ENCODE assay signal across 8 mouse cellular contexts in the genomic region with DNA sequence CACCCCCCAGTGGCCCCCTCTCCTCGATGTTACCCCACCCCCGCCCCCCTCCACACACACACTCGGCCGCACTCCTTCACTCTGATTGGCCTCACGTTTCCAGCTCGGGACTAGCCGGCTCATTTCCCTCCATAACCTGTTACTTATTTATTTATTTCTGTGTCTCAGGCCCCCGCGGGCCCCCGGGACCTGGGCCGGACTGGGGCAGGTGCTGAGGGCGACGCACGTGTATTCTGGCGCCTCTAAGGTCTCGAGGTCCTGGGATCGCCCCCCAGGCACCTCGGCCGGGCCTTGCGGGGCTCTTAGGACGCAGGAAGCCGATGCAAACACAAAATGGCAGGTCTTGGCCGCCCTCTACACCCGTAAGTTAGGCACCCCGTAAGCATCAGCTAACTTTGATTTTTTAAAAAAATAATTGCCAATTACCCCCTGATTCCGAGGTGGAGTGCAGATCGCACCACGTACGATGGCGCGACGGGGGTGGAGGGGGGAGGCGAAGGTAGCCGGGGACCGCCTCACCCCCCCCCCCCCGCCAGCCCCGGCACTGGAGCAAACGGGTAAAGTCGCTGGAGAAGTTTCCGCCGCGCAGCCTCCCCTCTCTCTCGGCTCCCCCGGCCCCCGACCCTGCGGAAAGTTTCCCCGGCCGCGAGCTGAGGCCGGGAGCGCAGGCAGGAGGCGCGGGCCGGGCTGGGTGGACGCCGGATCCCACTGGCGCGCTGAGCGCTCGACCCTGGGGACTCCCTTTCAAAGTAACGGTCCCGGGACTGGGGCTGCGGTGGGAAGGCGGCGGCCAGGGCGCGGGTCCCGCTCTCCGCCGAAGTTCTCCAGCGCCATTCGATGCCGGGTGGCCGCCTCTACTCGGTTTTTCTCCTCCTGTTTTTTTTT. TPM values are rescaled to one million over a fixed set of nuclear protein-coding genes. Genes with fewer than 3 reads are reported as not detected.
DNase-seq lines count a peak whose midpoint lies in the region; ATAC-seq and TF ChIP-seq lines count a peak whose summit lies in the region.

No protein-coding gene starts in this region.

- H3K4me2 ChIP-seq in forebrain, postnatal 0 days (ENCODE audit: low read depth) = peak overlapping the region; percentile 99
- H3K4me2 ChIP-seq in kidney, embryonic 14.5 days (replicated peaks; ENCODE audit: low read depth, low read length) = peak overlapping the region; percentile 95
- peak overlapping the region; percentile 96 for H3K4me2 ChIP-seq in midbrain, embryonic 15.5 days

- H3K9me3 ChIP-seq in forebrain, postnatal 0 days (ENCODE audit: low read length) = no peaks in the 10 kb centered on the region
- no peaks in the 10 kb centered on the region for H3K9me3 ChIP-seq in kidney, embryonic 14.5 days (ENCODE audit: control insufficient read depth, low read length)
- no peaks in the 10 kb centered on the region for H3K9me3 ChIP-seq in midbrain, embryonic 15.5 days

- H3K4me1 ChIP-seq in cerebellum, adult 2 months (ENCODE audit: control insufficient read depth, insufficient read depth, low read length) = 0 out of 2 replicates have a peak, but pooled peaks cover 3% of the 10 kb centered on the region
- 0 out of 2 replicates have a peak, but pooled peaks cover 10% of the 10 kb centered on the region for H3K4me1 ChIP-seq in forebrain, postnatal 0 days (ENCODE audit: insufficient read depth)
- peaks cover 5% of the 10 kb centered on the region; the same call in 1 of the 2 replicates for H3K4me1 ChIP-seq in kidney, embryonic 14.5 days (ENCODE audit: control insufficient read depth, insufficient read depth, low read length)
- peaks cover 41% of the 10 kb centered on the region for H3K4me1 ChIP-seq in midbrain, embryonic 15.5 days

- no peaks in the 10 kb centered on the region for H3K36me3 ChIP-seq in forebrain, postnatal 0 days (ENCODE audit: insufficient read depth)
- no peaks in the 10 kb centered on the region for H3K36me3 ChIP-seq in kidney, embryonic 14.5 days (ENCODE audit: control insufficient read depth, insufficient read depth, low read length)
- no peaks in the 10 kb centered on the region for H3K36me3 ChIP-seq in midbrain, embryonic 15.5 days (replicated peaks)

- WGBS in cerebellum, adult 2 months = under 1% methylated on average over 72 of the region's 75 CpGs
- WGBS in forebrain, postnatal 0 days = under 1% methylated on average over 71 of the region's 75 CpGs
- WGBS in kidney, embryonic 14.5 days = under 1% methylated on average over 70 of the region's 75 CpGs
- under 1% methylated on average over 69 of the region's 75 CpGs for WGBS in midbrain, embryonic 15.5 days

- peak; percentile 15; the same call in 1 of the 2 replicates for ATAC-seq in forebrain, postnatal 0 days
- peak; percentile 25 for ATAC-seq in kidney, embryonic 14.5 days (ENCODE audit: low FRiP score, low TSS enrichment)
- ATAC-seq in midbrain, embryonic 15.5 days (replicated peaks) = peak; percentile 29
- ATAC-seq in erythroblast, adult 5-6 weeks (replicated peaks; ENCODE audit: low FRiP score, poor library complexity, severe bottlenecking) = no peak

- DNase-seq in ovary, postnatal 36 days (ENCODE audit: low spot score) = peak; percentile 26
- no peak for DNase-seq in ovary, adult 18-20 months (ENCODE audit: low spot score)
- DNase-seq in cerebellum, adult 2 months = peak; percentile 70 to 73
- peak; percentile 52 for DNase-seq in forebrain, postnatal 0 days
- no peak for DNase-seq in adipocyte (ENCODE audit: low spot score)

- TF ChIP-seq POLR2A in cerebellum, adult 2 months (IDR thresholded peaks at IDR 0.05; ENCODE audit: borderline replicate concordance, insufficient read depth, low read length) = no peak

- TF ChIP-seq CTCF in cerebellum, adult 2 months (IDR thresholded peaks at IDR 0.05; ENCODE audit: borderline replicate concordance, insufficient read depth, low read depth, low read length) = no peak
- TF ChIP-seq CTCF in forebrain, postnatal 0 days (IDR thresholded peaks at IDR 0.05; ENCODE audit: low read depth) = no peak

- peak overlapping the region; percentile 83 for H3K27ac ChIP-seq in cerebellum, adult 2 months (ENCODE audit: insufficient read depth, low read length)
- peak overlapping the region; percentile 72 for H3K27ac ChIP-seq in forebrain, postnatal 0 days (ENCODE audit: low read depth, low read length)
- H3K27ac ChIP-seq in kidney, embryonic 14.5 days (ENCODE audit: low read depth, low read length) = 0 out of 2 replicates have a peak overlapping the region, but pooled peaks have one; percentile 59
- peak overlapping the region; percentile 84 for H3K27ac ChIP-seq in midbrain, embryonic 15.5 days

- H3K4me3 ChIP-seq in cerebellum, adult 2 months (replicated peaks; ENCODE audit: insufficient read depth, low read depth, low read length) = peak overlapping the region; percentile 92
- H3K4me3 ChIP-seq in forebrain, postnatal 0 days (ENCODE audit: low read depth, low read length) = peak overlapping the region; percentile 58
- peak overlapping the region; percentile 55 for H3K4me3 ChIP-seq in kidney, embryonic 14.5 days (ENCODE audit: low read length)
- H3K4me3 ChIP-seq in midbrain, embryonic 15.5 days = peak overlapping the region; percentile 66

- H3K27me3 ChIP-seq in cerebellum, adult 2 months (ENCODE audit: control insufficient read depth, insufficient read depth, low read length) = no peaks in the 10 kb centered on the region
- peaks cover 10% of the 10 kb centered on the region; the same call in 1 of the 2 replicates for H3K27me3 ChIP-seq in forebrain, postnatal 0 days (ENCODE audit: insufficient read depth, low read length)
- peaks cover 65% of the 10 kb centered on the region for H3K27me3 ChIP-seq in kidney, embryonic 14.5 days (ENCODE audit: control insufficient read depth, insufficient read depth, low read length)
- H3K27me3 ChIP-seq in midbrain, embryonic 15.5 days (replicated peaks) = no peaks in the 10 kb centered on the region; the same call in 1 of the 2 replicates

- H3K9ac ChIP-seq in forebrain, postnatal 0 days = peak overlapping the region; percentile 52
- H3K9ac ChIP-seq in kidney, embryonic 14.5 days (ENCODE audit: low read depth, low read length) = peak overlapping the region; percentile 61
- H3K9ac ChIP-seq in midbrain, embryonic 15.5 days = peak overlapping the region; percentile 69

RNA-seq across cellular contexts. Expression of gene Zfp536, which starts 1.7 kb away (rescaled TPM):
- 38.5 and 40.0 TPM in 2 replicates for polyA plus RNA-seq in cerebellum, adult 2 months (2012; rRNA removed)
- total RNA-seq in forebrain, postnatal 0 days (2014; rRNA removed) = 24.3 and 34.9 TPM in 2 replicates
- 8.1 and 17.0 TPM in 2 replicates for polyA plus RNA-seq in forebrain, postnatal 0 days (2015; fragmentation: Nextera tagmentation; extraction: Ambion mirVana)
- polyA plus RNA-seq in kidney, embryonic 14.5 days (2014; fragmentation: Nextera tagmentation; extraction: Ambion mirVana) = 7.4 and 9.2 TPM in 2 replicates
- polyA plus RNA-seq in midbrain, embryonic 15.5 days (2015; fragmentation: Nextera tagmentation; extraction: Ambion mirVana) = 36.5 and 36.7 TPM in 2 replicates
- not detected in 2 replicates for total RNA-seq in erythroblast, adult 5-6 weeks (2015; ENCODE audit: low replicate concordance)
- total RNA-seq in erythroblast, adult 5-6 weeks (2017; ENCODE audit: low replicate concordance) = not detected in 2 replicates

Comparison
In these comparisons a context has a peak if more than half of its experiments do, and no peak if none do; other contexts are left out.
1. DNase-seq: peak in ovary, postnatal 36 days (single experiment), cerebellum, adult 2 months (2 of 2) and forebrain, postnatal 0 days (single experiment); none in ovary, adult 18-20 months (single experiment) and adipocyte (single experiment).
2. Peak in every context shown above with its lines, with median percentiles within 50 percentile points of each other: H3K27ac ChIP-seq, H3K4me3 ChIP-seq, H3K4me2 ChIP-seq and H3K9ac ChIP-seq.